Mouse (Mus musculus) ES-E14 (cell line): ENCODE data around the gene Ostf1. TPM values are rescaled to one million over a fixed set of nuclear protein-coding genes. Genes with fewer than 3 reads are reported as not detected.

Source experiments
- DNase-seq: peaks from one replicate; pipeline ENCODE4 v3.0.0-alpha.2; 2013; ENCODE audit warnings: low read depth, low spot score
- H3K27ac ChIP-seq: 2 replicates; pipeline ENCODE4 v1.5.1; 2012; ENCODE audit warnings: low read depth, mild to moderate bottlenecking, low read length, moderate library complexity, mixed read lengths; ENCODE audit not compliant: poor library complexity, insufficient read depth, severe bottlenecking
- H3K36me3 ChIP-seq: 2 replicates; pipeline ENCODE4 v1.6.1; 2012; ENCODE audit warnings: mild to moderate bottlenecking, low read length, moderate library complexity, mixed read lengths; ENCODE audit not compliant: control insufficient read depth, poor library complexity, insufficient read depth, severe bottlenecking
- H3K4me1 ChIP-seq, 2 experiments: fragments of 150-350 bp in 1 of 2; sonication (generic) in 1 of 2; 2 replicates each; pipeline ENCODE4 v1.6.1; 2012; ENCODE audit warnings: low read length in 2 of 2, mild to moderate bottlenecking in 1 of 2, mixed read lengths in 1 of 2; ENCODE audit not compliant: control insufficient read depth in 2 of 2, insufficient read depth in 2 of 2, poor library complexity in 1 of 2
- H3K4me3 ChIP-seq, 2 experiments: fragments of 150-350 bp in 1 of 2; sonication (generic) in 1 of 2; 2 replicates each; pipeline ENCODE4 v1.5.1; 2012; ENCODE audit warnings: low read length in 2 of 2, low read depth in 1 of 2, mild to moderate bottlenecking in 1 of 2, mixed read lengths in 1 of 2; ENCODE audit not compliant: insufficient read depth in 1 of 2, poor library complexity in 1 of 2, severe bottlenecking in 1 of 2
- H3K9ac ChIP-seq: 2 replicates; pipeline ENCODE4 v1.6.1; 2012; ENCODE audit warnings: low read depth, mild to moderate bottlenecking, low read length, mixed read lengths; ENCODE audit not compliant: poor library complexity, insufficient read depth, severe bottlenecking
- H3K9me3 ChIP-seq: fragments of 150-350 bp; sonication (generic); 2 replicates; pipeline ENCODE4 v1.6.1; 2012; ENCODE audit warnings: low read depth, mild to moderate bottlenecking, low read length; ENCODE audit not compliant: control insufficient read depth, insufficient read depth
- CHD2 ChIP-seq: IDR thresholded peaks from 2 replicates; pipeline ENCODE4 v1.6.1; 2014; ENCODE audit warnings: mild to moderate bottlenecking, low read depth, low read length, inconsistent platforms
- HCFC1 ChIP-seq: IDR thresholded peaks from 2 replicates; pipeline ENCODE4 v1.6.1; 2012; ENCODE audit warnings: low read length, inconsistent platforms, borderline replicate concordance; ENCODE audit not compliant: insufficient read depth
- MAFK ChIP-seq: IDR thresholded peaks from 2 replicates; pipeline ENCODE4 v1.6.1; 2014; ENCODE audit warnings: mild to moderate bottlenecking, low read depth, low read length, inconsistent platforms; ENCODE audit not compliant: insufficient read depth
- ZC3H11A ChIP-seq: IDR thresholded peaks from 2 replicates; pipeline ENCODE4 v1.6.1; 2012; ENCODE audit warnings: low read depth, mild to moderate bottlenecking, inconsistent platforms, low read length, borderline replicate concordance
- ZNF384 ChIP-seq: IDR thresholded peaks from 2 replicates; pipeline ENCODE4 v1.6.1; 2012; ENCODE audit warnings: low read depth, low read length, inconsistent platforms
- in situ Hi-C, 2 experiments: fragments of 600-800 bp; cut with MboI; formaldehyde crosslinking; loops; one replicate each; pipeline ENCODE4 v1.15.1; 2025; ENCODE audit warnings: low sequenced_read_pairs in 2 of 2, inconsistent platforms in 1 of 2; ENCODE audit not compliant: unreplicated experiment in 2 of 2
- total RNA-seq: library from RNA; depleted of rRNA; stranded (reverse); fragments of 300-350 nt; gene quantifications from 2 replicates; pipeline ENCODE4 v1.2.3, GENCODE M21; 2012

Ostf1 gene
- total RNA-seq, 1 experiment: 45.5 TPM

DNA sequence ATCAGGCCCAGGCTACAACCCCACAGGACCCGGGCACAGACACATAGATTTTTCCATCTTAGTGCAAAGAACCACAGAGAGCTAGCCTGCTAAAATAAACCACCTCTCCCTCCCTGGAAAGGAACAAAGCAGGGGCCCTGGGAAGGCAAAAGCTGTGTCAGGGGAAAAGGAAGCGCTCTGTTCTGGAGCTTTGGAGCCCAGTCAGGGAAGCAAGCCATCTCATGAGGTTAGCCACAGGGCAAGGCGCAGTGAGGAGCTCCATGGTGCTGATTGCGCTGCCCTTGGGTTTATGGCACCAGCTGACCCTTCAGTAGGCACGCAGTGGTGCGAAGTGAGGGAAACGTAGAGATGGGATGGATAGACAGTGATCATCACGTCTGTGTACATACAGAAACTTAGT is 22.7 kb upstream of the Ostf1 start:
- Histone ChIP-seq H3K9me3 (no peaks in the 10 kb centered on the region), H3K4me3 (no peak overlapping the region)
- no peak for TF ChIP-seq HCFC1

GRCm38 (mm10) chr19:18653058-18653457 is 21.4 kb upstream of the Ostf1 start:
- Histone ChIP-seq H3K4me3 (no peak overlapping the region), H3K36me3 (no peaks in the 10 kb centered on the region), H3K27ac (no peak overlapping the region), H3K9ac (no peak overlapping the region), H3K4me1 (peaks cover 0 to 3% of the 10 kb centered on the region in 2 experiments; a peak in 1 of 4 replicates), H3K9me3 (no peaks in the 10 kb centered on the region)
- TF ChIP-seq ZC3H11A (no peak), HCFC1 (no peak), CHD2 (no peak), ZNF384 (no peak), MAFK (no peak)
- in situ Hi-C loops: no loop called here
- DNase-seq: no peak

More for the DNA sequence above, 22.7 kb upstream of the Ostf1 start:
- H3K36me3 ChIP-seq: no peaks in the 10 kb centered on the region
- H3K4me1 ChIP-seq: peaks cover 0 to 3% of the 10 kb centered on the region in 2 experiments; a peak in 1 of 4 replicates
- no peak overlapping the region for H3K27ac ChIP-seq
- in situ Hi-C loops: no loop called here
- no peak overlapping the region for H3K9ac ChIP-seq
- no peak for DNase-seq

GRCm38 (mm10) chr19:18652592-18652991 is 21.0 kb upstream of the Ostf1 start:
- no peaks in the 10 kb centered on the region for H3K9me3 ChIP-seq
- no peaks in the 10 kb centered on the region for H3K36me3 ChIP-seq
- H3K4me1 ChIP-seq: peaks cover 0 to 3% of the 10 kb centered on the region in 2 experiments; a peak in 1 of 4 replicates
- no peak overlapping the region for H3K9ac ChIP-seq
- TF ChIP-seq ZC3H11A: no peak
- TF ChIP-seq ZNF384: no peak
- TF ChIP-seq MAFK: no peak
- no peak for TF ChIP-seq HCFC1
- no peak for TF ChIP-seq CHD2
- DNase-seq: no peak
- H3K4me3 ChIP-seq: no peak overlapping the region
- no peak overlapping the region for H3K27ac ChIP-seq
- in situ Hi-C loops: no loop called here

DNA sequence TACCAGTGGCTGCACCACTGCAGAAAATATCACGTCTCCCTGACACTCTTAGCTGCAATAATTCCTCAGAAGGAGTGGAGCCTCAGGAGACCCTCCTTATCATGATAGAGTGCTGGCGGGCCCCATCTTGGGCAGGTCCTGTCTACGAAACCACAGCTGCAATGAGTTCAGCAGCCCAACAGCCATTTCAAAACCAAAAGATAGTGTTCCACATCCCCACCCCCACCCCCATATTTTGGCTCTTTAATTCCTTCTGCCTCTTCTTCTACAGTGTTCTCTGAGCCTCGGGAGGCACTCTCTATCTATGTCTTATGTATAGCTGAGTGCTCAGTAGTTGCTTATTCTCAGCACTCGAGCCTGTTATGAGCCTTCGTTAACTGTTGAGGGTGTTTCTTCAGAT is 18.9 kb upstream of the Ostf1 start:
- H3K9ac ChIP-seq: no peak overlapping the region
- H3K4me3 ChIP-seq: no peak overlapping the region
- peaks cover 0 to 3% of the 10 kb centered on the region in 2 experiments; a peak in 1 of 4 replicates for H3K4me1 ChIP-seq
- no peak for DNase-seq
- H3K36me3 ChIP-seq: no peaks in the 10 kb centered on the region
- in situ Hi-C loops: no loop called here
- no peak overlapping the region for H3K27ac ChIP-seq
- no peaks in the 10 kb centered on the region for H3K9me3 ChIP-seq
- TF ChIP-seq ZNF384 (no peak), MAFK (no peak), CHD2 (no peak), HCFC1 (no peak), ZC3H11A (no peak)

- in situ Hi-C loops: no loop called here
- Histone ChIP-seq H3K4me3 (no peak overlapping the region), H3K36me3 (no peaks in the 10 kb centered on the region), H3K27ac (no peak overlapping the region), H3K9me3 (no peaks in the 10 kb centered on the region), H3K4me1 (peaks cover 0 to 3% of the 10 kb centered on the region in 2 experiments; a peak in 1 of 4 replicates), H3K9ac (no peak overlapping the region)
- TF ChIP-seq CHD2 (no peak), ZC3H11A (no peak), ZNF384 (no peak), MAFK (no peak), HCFC1 (no peak)
- no peak for DNase-seq
These were observed 18.3 kb upstream of the Ostf1 start for GRCm38 (mm10) chr19:18649955-18650354.
